Mouse (Mus musculus): Measurements from ENCODE around the gene Sfmbt2.

Gene Sfmbt2

DNA sequence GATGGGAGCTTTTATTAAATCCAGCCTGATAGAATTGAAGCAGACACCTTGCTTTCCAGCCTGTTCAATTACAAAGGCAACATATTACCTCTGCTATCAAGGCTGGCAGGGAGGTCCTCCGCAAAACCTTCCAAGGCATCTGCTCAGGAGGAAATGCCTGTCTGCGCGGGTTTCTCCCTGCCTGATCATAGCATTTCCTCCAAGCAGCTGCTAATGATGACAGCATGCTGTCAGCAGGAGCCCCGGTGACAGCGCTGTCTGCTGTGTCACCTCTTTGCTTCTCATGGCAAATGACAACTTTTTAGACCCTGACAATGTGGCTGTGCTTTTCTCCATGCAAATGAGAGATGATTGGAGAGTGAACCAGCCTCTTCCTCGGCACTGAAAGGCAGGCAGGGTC, 199.1 kb downstream of the Sfmbt2 start:
- DNase-seq: no peak

GRCm38 (mm10) chr2:10572311-10572710, 202.0 kb downstream of the Sfmbt2 start:
- no peak for DNase-seq

GRCm38 (mm10) chr2:10575962-10576740, 205.8 kb downstream of the Sfmbt2 start:
- DNase-seq: no peak

DNA sequence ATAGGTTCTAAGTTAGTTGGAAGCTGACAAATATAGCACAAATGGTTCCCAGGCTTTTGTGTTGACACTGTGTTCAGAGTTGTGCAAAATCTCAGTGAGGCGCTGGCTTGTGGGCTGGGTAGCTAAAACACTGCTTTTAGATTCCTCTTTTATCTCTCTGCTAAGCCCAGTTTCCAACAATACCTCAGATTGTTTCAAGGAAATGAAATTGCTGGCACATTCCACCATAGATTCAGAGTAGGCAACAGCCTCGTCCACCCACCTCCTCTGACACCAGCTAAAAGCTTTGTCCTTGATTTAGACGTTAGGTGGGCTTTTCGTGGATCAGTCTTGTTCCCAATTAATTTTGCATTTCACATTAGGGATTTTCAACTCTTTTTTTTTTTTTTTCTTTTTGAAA, 212.4 kb downstream of the Sfmbt2 start:
- no peak for DNase-seq

DNA sequence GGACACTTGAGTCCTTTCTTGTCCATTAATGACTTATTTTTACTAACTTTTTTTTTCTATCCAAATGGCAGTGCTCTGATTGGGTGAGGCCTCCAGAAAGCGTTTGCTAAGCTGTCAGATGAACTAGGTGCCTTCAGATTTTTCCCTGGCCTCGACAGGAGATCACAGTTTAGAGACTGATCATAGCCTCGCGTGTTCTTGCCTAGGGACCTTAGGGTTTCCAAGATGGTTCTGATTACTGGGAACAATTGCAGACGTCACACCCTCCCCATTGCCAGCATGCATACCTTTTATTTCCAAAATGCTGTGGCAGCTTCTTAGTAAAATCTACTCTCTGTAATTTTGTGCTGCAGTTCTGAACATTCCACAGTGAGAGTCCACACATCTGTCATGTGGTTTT, 212.8 kb downstream of the Sfmbt2 start:
- DNase-seq: no peak

- no peak for DNase-seq
Observed at GRCm38 (mm10) chr2:10591310-10591709, 221.0 kb downstream of the Sfmbt2 start.

DNA sequence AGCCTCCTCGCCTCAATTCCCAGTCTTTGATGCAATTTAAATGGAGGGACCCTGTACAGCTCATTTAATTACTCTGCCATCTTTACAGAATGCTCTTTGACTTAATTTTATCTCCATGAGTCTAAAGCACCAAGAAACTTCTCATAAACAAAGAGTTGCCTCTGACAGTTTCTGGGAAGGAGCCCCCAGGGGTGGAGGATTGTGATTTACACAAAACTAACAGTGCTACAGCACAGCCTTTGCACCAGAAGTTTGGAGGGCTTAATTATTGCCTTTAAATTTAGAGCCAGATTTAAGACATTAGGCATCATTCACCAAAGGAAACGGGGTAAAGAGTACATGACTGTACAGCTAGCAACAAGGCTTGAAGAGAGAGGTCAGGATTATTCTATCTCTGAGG, 245.2 kb downstream of the Sfmbt2 start:
- DNase-seq: no peak
